Mouse (Mus musculus) lung, adult 2 months (tissue): ENCODE results near the gene Slc39a10.

Experiments used
- CTCF ChIP-seq: fragments of 200-500 bp; IDR thresholded peaks from 2 replicates; pipeline ENCODE4 v1.5.1; 2011; ENCODE audit warnings: mild to moderate bottlenecking, low read length, control low read depth; ENCODE audit not compliant: insufficient read depth
- POLR2A ChIP-seq: fragments of 200-500 bp; IDR thresholded peaks from 2 replicates; pipeline ENCODE4 v1.6.1; 2011; ENCODE audit warnings: low read depth, mild to moderate bottlenecking, control low read depth, low read length, borderline replicate concordance; ENCODE audit errors: extremely low read depth

DNA sequence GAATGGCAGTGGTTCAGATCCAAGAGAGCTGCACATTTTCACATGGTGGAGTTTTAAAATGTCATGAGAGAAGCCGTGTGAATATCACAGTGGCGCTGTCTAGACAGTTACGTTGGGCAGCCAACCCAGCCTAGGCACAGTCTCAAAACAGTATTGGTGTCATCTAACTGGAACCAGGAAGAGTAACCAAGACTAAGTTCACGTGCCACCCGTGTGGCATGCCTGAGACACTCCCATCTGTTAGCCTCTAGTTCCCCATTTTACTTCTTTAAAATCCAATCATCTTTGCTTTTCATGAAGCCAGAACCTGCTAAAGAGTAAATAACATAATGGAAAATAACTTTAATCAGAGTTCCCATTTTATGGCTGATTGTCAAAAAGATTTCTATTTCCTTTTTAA, 60.7 kb downstream of the Slc39a10 start:
- TF ChIP-seq POLR2A (no peak), CTCF (no peak)
